Mouse (Mus musculus) intestine, embryonic 16.5 days (tissue): ENCODE measurements around the gene Kbtbd6. TPM values are rescaled to one million over a fixed set of nuclear protein-coding genes. Genes with fewer than 3 reads are reported as not detected.

ENCODE experiments used
- ATAC-seq: fragments of 200-750 bp; cut with Nextera tagmentation; 2 replicates; pipeline ENCODE4 v1.8.0; 2017; ENCODE audit warnings: moderate TSS enrichment, moderate library complexity
- H3K27ac ChIP-seq: fragments of 300-500 bp; sonication (generic); 2 replicates; pipeline ENCODE4 v1.5.1; 2014; ENCODE audit warnings: mild to moderate bottlenecking, low read length
- H3K27me3 ChIP-seq: fragments of 300-500 bp; sonication (generic); replicated peaks from 2 replicates; pipeline ENCODE4 v1.6.1; 2014; ENCODE audit warnings: low read length, control low read depth, mixed read lengths; ENCODE audit not compliant: control insufficient read depth, insufficient read depth
- H3K36me3 ChIP-seq: fragments of 300-500 bp; sonication (generic); 2 replicates; pipeline ENCODE4 v1.6.1; 2014; ENCODE audit warnings: low read length, control low read depth; ENCODE audit not compliant: control insufficient read depth, insufficient read depth
- H3K4me1 ChIP-seq: fragments of 300-500 bp; sonication (generic); 2 replicates; pipeline ENCODE4 v1.6.1; 2014; ENCODE audit warnings: low read length, control low read depth, mixed read lengths; ENCODE audit not compliant: control insufficient read depth, insufficient read depth
- H3K4me2 ChIP-seq: fragments of 300-500 bp; sonication (generic); 2 replicates; pipeline ENCODE4 v1.6.1; 2014; ENCODE audit warnings: low read depth, low read length, control low read depth
- H3K4me3 ChIP-seq: fragments of 300-500 bp; sonication (generic); 2 replicates; pipeline ENCODE4 v1.5.1; 2014; ENCODE audit warnings: mild to moderate bottlenecking, low read length
- H3K9ac ChIP-seq: fragments of 300-500 bp; sonication (generic); 2 replicates; pipeline ENCODE4 v1.6.1; 2014; ENCODE audit warnings: low read depth, low read length
- H3K9me3 ChIP-seq: fragments of 300-500 bp; sonication (generic); 2 replicates; pipeline ENCODE4 v1.6.1; 2016; ENCODE audit warnings: low read length, control low read depth; ENCODE audit not compliant: control insufficient read depth
- WGBS: fragments of 180-500 bp; shearing (Covaris S2); extraction: QIAGEN DNeasy Blood & Tissue Kit; methylation state at CpG from one replicate; pipeline ENCODE4 v1.1.7; 2014; 5-methylcytosine and 5-hydroxymethylcytosine counted together
- polyA plus RNA-seq: library from polyadenylated mRNA; unstranded; fragments of >200 nt; fragmentation: Nextera tagmentation; extraction: Ambion mirVana; gene quantifications from 2 replicates; pipeline ENCODE4 v1.2.1, GENCODE M21; 2015

Kbtbd6 gene
- polyA plus RNA-seq, 1 experiment from 2014 or later = 1.8 TPM

GRCm38 (mm10) chr14:79488531-79488930 lies 36.9 kb downstream of the Kbtbd6 start:
- H3K4me3 ChIP-seq = 0 out of 2 replicates have a peak overlapping the region, but pooled peaks have one; percentile 7
- no peak for ATAC-seq
- H3K4me1 ChIP-seq = peaks cover 36% of the 10 kb centered on the region
- no peaks in the 10 kb centered on the region for H3K27me3 ChIP-seq
- H3K27ac ChIP-seq = no peak overlapping the region
- H3K9ac ChIP-seq = no peak overlapping the region
- no peak overlapping the region for H3K4me2 ChIP-seq
- no peaks in the 10 kb centered on the region for H3K36me3 ChIP-seq
- 53% methylated on average over 9 of the region's 9 CpGs for WGBS
- H3K9me3 ChIP-seq = no peaks in the 10 kb centered on the region

- ATAC-seq = no peak
- Histone ChIP-seq H3K9me3 (no peaks in the 10 kb centered on the region), H3K27ac (no peak overlapping the region), H3K4me1 (peaks cover 30% of the 10 kb centered on the region), H3K4me2 (no peak overlapping the region), H3K27me3 (no peaks in the 10 kb centered on the region), H3K4me3 (no peak overlapping the region), H3K36me3 (no peaks in the 10 kb centered on the region), H3K9ac (no peak overlapping the region)
- WGBS = 68% methylated on average over 12 of the region's 12 CpGs
Observed at GRCm38 (mm10) chr14:79489150-79489549, 37.5 kb downstream of the Kbtbd6 start.

DNA sequence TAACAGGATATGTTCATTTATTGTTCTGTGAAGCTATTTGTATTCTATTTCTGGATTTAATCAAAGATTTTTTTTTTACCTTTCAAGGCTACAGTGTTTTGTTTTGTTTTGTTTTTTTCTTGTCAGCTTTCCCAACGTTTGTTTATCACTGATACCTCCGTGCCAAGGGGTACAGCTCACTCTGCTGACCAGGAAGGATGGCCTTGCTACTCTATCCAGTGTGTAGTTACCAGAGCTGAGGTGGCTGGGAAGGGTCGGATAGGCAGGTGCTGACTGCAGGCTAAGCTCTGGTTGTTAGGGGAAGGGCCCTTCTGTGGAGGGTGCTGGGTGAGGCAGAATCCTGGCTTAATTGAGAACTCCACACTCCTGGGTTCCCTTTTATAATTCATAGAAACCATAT lies 38.6 kb downstream of the Kbtbd6 start:
- no peak for ATAC-seq
- Histone ChIP-seq H3K4me1 (peaks cover 22% of the 10 kb centered on the region), H3K36me3 (no peaks in the 10 kb centered on the region), H3K27ac (no peak overlapping the region), H3K27me3 (no peaks in the 10 kb centered on the region), H3K4me3 (no peak overlapping the region), H3K4me2 (no peak overlapping the region), H3K9me3 (no peaks in the 10 kb centered on the region), H3K9ac (no peak overlapping the region)
- 65% methylated on average over 3 of the region's 3 CpGs for WGBS

GRCm38 (mm10) chr14:79494349-79494748 lies 42.7 kb downstream of the Kbtbd6 start:
- H3K27ac ChIP-seq = no peak overlapping the region
- H3K9me3 ChIP-seq = no peaks in the 10 kb centered on the region
- H3K4me2 ChIP-seq = no peak overlapping the region
- ATAC-seq = peak; percentile 54; the same call in 1 of the 2 replicates
- no peaks in the 10 kb centered on the region for H3K27me3 ChIP-seq
- no peak overlapping the region for H3K4me3 ChIP-seq
- no peaks in the 10 kb centered on the region for H3K4me1 ChIP-seq
- no peaks in the 10 kb centered on the region for H3K36me3 ChIP-seq
- 73% methylated on average over 6 of the region's 6 CpGs for WGBS
- H3K9ac ChIP-seq = no peak overlapping the region

- H3K4me1 ChIP-seq = peaks cover 6% of the 10 kb centered on the region
- H3K9me3 ChIP-seq = 0 out of 2 replicates have a peak, but pooled peaks cover 2% of the 10 kb centered on the region
- peaks cover 5% of the 10 kb centered on the region for H3K36me3 ChIP-seq
- no peak overlapping the region for H3K9ac ChIP-seq
- H3K4me2 ChIP-seq = no peak overlapping the region
- H3K4me3 ChIP-seq = no peak overlapping the region
- ATAC-seq = no peak
- WGBS = 67% methylated on average over 9 of the region's 9 CpGs
- H3K27me3 ChIP-seq = no peaks in the 10 kb centered on the region
- H3K27ac ChIP-seq = no peak overlapping the region
Observed at GRCm38 (mm10) chr14:79499326-79499725, 47.7 kb downstream of the Kbtbd6 start.

GRCm38 (mm10) chr14:79500756-79501155 lies 49.1 kb downstream of the Kbtbd6 start:
- Histone ChIP-seq H3K4me2 (no peak overlapping the region), H3K4me1 (peaks cover 6% of the 10 kb centered on the region), H3K9ac (no peak overlapping the region), H3K9me3 (0 out of 2 replicates have a peak, but pooled peaks cover 2% of the 10 kb centered on the region), H3K36me3 (peaks cover 5% of the 10 kb centered on the region), H3K27me3 (no peaks in the 10 kb centered on the region), H3K27ac (no peak overlapping the region), H3K4me3 (no peak overlapping the region)
- WGBS = 82% methylated on average over 4 of the region's 4 CpGs
- no peak for ATAC-seq

- Histone ChIP-seq H3K27me3 (no peaks in the 10 kb centered on the region), H3K4me3 (no peak overlapping the region), H3K9ac (no peak overlapping the region), H3K4me1 (peaks cover 6% of the 10 kb centered on the region), H3K36me3 (peaks cover 5% of the 10 kb centered on the region), H3K9me3 (0 out of 2 replicates have a peak, but pooled peaks cover 2% of the 10 kb centered on the region), H3K4me2 (peak overlapping the region; percentile 12; the same call in 1 of the 2 replicates), H3K27ac (peak overlapping the region; percentile 15)
- 55% methylated on average over 5 of the region's 5 CpGs for WGBS
- ATAC-seq = peak; percentile 60; the same call in 1 of the 2 replicates
Observed at GRCm38 (mm10) chr14:79503371-79504075, 51.9 kb downstream of the Kbtbd6 start.

Other genes with a start within 250 kb of the Kbtbd6 start
- not detected in 2 replicates for gene Zfp957, start 204.5 kb upstream of the Kbtbd6 start, polyA plus RNA-seq
- gene Rgcc, start 150.2 kb upstream of the Kbtbd6 start, polyA plus RNA-seq = 39.4 and 46.2 TPM in 2 replicates
- gene Naa16, start 61.1 kb upstream of the Kbtbd6 start, polyA plus RNA-seq = 29.6 and 33.0 TPM in 2 replicates
- 9.8 and 11.5 TPM in 2 replicates for gene Mtrf1, start 54.1 kb upstream of the Kbtbd6 start, polyA plus RNA-seq
- gene Kbtbd7, start 25.3 kb upstream of the Kbtbd6 start, polyA plus RNA-seq = 6.2 and 6.7 TPM in 2 replicates
- gene Elf1, start 29.4 kb downstream of the Kbtbd6 start, polyA plus RNA-seq = 21.9 and 22.2 TPM in 2 replicates
- 26.9 and 31.3 TPM in 2 replicates for gene Wbp4, start 29.7 kb downstream of the Kbtbd6 start, polyA plus RNA-seq
- gene Sugt1, start 135.9 kb downstream of the Kbtbd6 start, polyA plus RNA-seq = 96.1 and 105 TPM in 2 replicates
- 0.15 and 0.22 TPM in 2 replicates for gene Cnmd, start 210.3 kb downstream of the Kbtbd6 start, polyA plus RNA-seq